In genomic region chr1:22211795-22212194, GRCm38 (mm10) we compare ENCODE assay signal across 22 mouse cellular contexts.
DNase-seq lines count a peak whose midpoint lies in the region; TF ChIP-seq lines count a peak whose summit lies in the region.
"Had no signal": no experiment of that assay in that cellular context is flagged by ENCODE, and none has a peak within 500 bp of the region (broad histone marks: within the 10 kb centered on the region; RNA-seq: fewer than 3 reads in every experiment).

No protein-coding gene starts in this region.

- DNase-seq in frontal cortex, postnatal 36 days (ENCODE audit: low spot score in 2 of 2) = peak; percentile 21 to 24
- DNase-seq in frontal cortex, postnatal 25 days (ENCODE audit: low spot score in 2 of 2) = no peak
- DNase-seq in left cerebral cortex, adult 2 months (ENCODE audit: extremely low spot score in 1 of 2, low spot score in 2 of 2) = no peak
- DNase-seq in left cerebral cortex, postnatal 4 days = no peak
- peak; percentile 66 for DNase-seq in brain, adult 2 months (ENCODE audit: low read depth, low spot score)
- DNase-seq in telencephalon, adult 2 months (ENCODE audit: low read depth, low spot score) = peak; percentile 29
- DNase-seq: adrenal gland, adult 2 months; adrenal gland, postnatal 14 days; cerebellum, adult 11-12 months; cerebellum, adult 8-10 months; cerebellum, postnatal 10 days; gastrocnemius, postnatal 10 days; gastrocnemius, postnatal 36 days; heart, adult 2 months; heart, postnatal 14 days; heart, postnatal 4 days had no signal

- H3K4me3 ChIP-seq in left cerebral cortex, adult 2 months = no peak overlapping the region
- H3K4me3 ChIP-seq: forebrain, embryonic 10.5 days; forebrain, embryonic 13.5 days; heart, adult 2 months; heart, embryonic 10.5 days; heart, embryonic 13.5 days had no signal

- TF ChIP-seq CTCF in left cerebral cortex, adult 2 months (IDR thresholded peaks at IDR 0.05) = no peak

- peak overlapping the region; percentile 72; the same call in 1 of the 2 replicates for H3K27ac ChIP-seq in left cerebral cortex, adult 2 months
- H3K27ac ChIP-seq: forebrain, embryonic 10.5 days; forebrain, embryonic 13.5 days; heart, adult 2 months; heart, embryonic 10.5 days; heart, embryonic 13.5 days; hindbrain, embryonic 14.5 days; hindbrain, postnatal 0 days had no signal

- intact Hi-C loops in left cerebral cortex, adult 2 months (cut with DNase I) = loop anchor here (5.0 kb wide), 2 partner anchors 51 to 249 kb away; partner anchors contain the start of gene Kcnq5
- intact Hi-C loops in left cerebral cortex, postnatal 4 days (cut with DNase I) = no loop called here

Comparison
In these comparisons a context has a peak if more than half of its experiments do, and no peak if none do; other contexts are left out.
1. DNase-seq: peak in frontal cortex, postnatal 36 days (2 of 2), brain, adult 2 months (single experiment) and telencephalon, adult 2 months (single experiment); none in frontal cortex, postnatal 25 days (0 of 2), left cerebral cortex, adult 2 months (0 of 2) and left cerebral cortex, postnatal 4 days (single experiment).